Mouse (Mus musculus) embryo, embryonic 11.5 days (tissue): Measurements from ENCODE around the gene Kcnj14.

Source experiments
- DNase-seq: peaks from one replicate; pipeline ENCODE4 v3.0.0-alpha.2; 2012; ENCODE audit warnings: low read depth, low spot score

Gene Kcnj14

GRCm38 (mm10) chr7:45832428-45832827 is 7.8 kb upstream of the Kcnj14 start:
- DNase-seq, result no peak

GRCm38 (mm10) chr7:45831128-45831525 is 6.5 kb upstream of the Kcnj14 start:
- no peak for DNase-seq

- DNase-seq, result peak; percentile 85
Measured at GRCm38 (mm10) chr7:45830427-45831127, 6.0 kb upstream of the Kcnj14 start, which contains the start of gene Grwd1. Grwd1 (minus strand) TSS chr7:45830944.

- no peak for DNase-seq
Measured at GRCm38 (mm10) chr7:45826631-45827030, 2.0 kb upstream of the Kcnj14 start.

- no peak for DNase-seq
Measured at GRCm38 (mm10) chr7:45820913-45821312, 3.7 kb downstream of the Kcnj14 start.

GRCm38 (mm10) chr7:45819843-45820242 is 4.7 kb downstream of the Kcnj14 start:
- no peak for DNase-seq

GRCm38 (mm10) chr7:45815984-45816351 is 8.6 kb downstream of the Kcnj14 start:
- DNase-seq, result no peak

GRCm38 (mm10) chr7:45815323-45815983 is 9.1 kb downstream of the Kcnj14 start:
- no peak for DNase-seq

- DNase-seq, result no peak
Measured at GRCm38 (mm10) chr7:45814841-45815240, 9.7 kb downstream of the Kcnj14 start.

- peak; percentile 98 for DNase-seq
Measured at GRCm38 (mm10) chr7:45813787-45814779, 10.5 kb downstream of the Kcnj14 start, which contains the start of gene Cyth2. Cyth2 (minus strand) TSS chr7:45814581.

- DNase-seq, result no peak
Measured at GRCm38 (mm10) chr7:45812921-45813320, 11.7 kb downstream of the Kcnj14 start.

- no peak for DNase-seq
Measured at GRCm38 (mm10) chr7:45809276-45810075, 15.1 kb downstream of the Kcnj14 start.

GRCm38 (mm10) chr7:45808471-45808870 is 16.1 kb downstream of the Kcnj14 start:
- DNase-seq, result no peak

GRCm38 (mm10) chr7:45805941-45806340 is 18.6 kb downstream of the Kcnj14 start:
- no peak for DNase-seq

- DNase-seq, result no peak
Measured at GRCm38 (mm10) chr7:45802551-45802950, 22.0 kb downstream of the Kcnj14 start.

GRCm38 (mm10) chr7:45801348-45801747 is 23.2 kb downstream of the Kcnj14 start:
- DNase-seq, result peak; percentile 89

GRCm38 (mm10) chr7:45800546-45801204 is 23.9 kb downstream of the Kcnj14 start:
- DNase-seq, result peak; percentile 44

- no peak for DNase-seq
Measured at GRCm38 (mm10) chr7:45800001-45800400, 24.6 kb downstream of the Kcnj14 start.

- DNase-seq, result no peak
Measured at GRCm38 (mm10) chr7:45798931-45799330, 25.7 kb downstream of the Kcnj14 start.

GRCm38 (mm10) chr7:45798511-45798836 is 26.1 kb downstream of the Kcnj14 start:
- DNase-seq, result no peak
